Mouse (Mus musculus) lung, postnatal 36 days (tissue): ENCODE measurements around the gene C1qtnf1.
"Not testable (repeated sequence)": the region's sequence is repeated elsewhere in the genome, so short reads cannot be mapped to it uniquely, and the experiment has no call there.

Experiments used
- DNase-seq: peaks from one replicate; pipeline ENCODE4 v3.0.0; 2022; ENCODE audit warnings: mixed read lengths

Gene C1qtnf1

DNA sequence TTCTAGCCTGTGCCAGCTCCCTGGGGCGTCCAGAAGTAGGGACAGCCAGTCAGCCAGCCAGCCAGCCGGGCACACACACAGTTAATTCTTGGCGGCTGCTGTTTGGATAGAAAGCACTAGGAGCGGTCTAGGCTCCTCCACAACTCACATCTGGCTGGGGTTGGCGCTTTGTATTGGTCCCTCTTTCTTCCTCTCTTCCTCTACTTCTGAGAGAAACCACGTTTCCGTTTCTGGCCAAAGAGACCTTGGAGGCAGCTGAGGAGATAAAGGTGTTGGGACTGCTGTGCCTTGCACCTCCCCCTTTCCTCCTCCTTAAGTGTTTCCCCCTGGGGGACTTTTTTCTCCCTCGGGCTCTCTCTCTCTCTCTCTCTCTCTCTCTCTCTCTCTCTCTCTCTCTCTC lies at the start of gene C1qtnf1:
Gene C1qtnf1, plus strand, starts transcription at position 218 of the 400 bp plus-strand sequence.
- DNase-seq: no peak

GRCm38 (mm10) chr11:118378656-118379055 lies 49.3 kb upstream of the C1qtnf1 start:
- no peak for DNase-seq

GRCm38 (mm10) chr11:118379251-118380009 lies 48.6 kb upstream of the C1qtnf1 start:
- DNase-seq: peak; percentile 93

GRCm38 (mm10) chr11:118387816-118388215 lies 40.2 kb upstream of the C1qtnf1 start:
- DNase-seq: not testable (repeated sequence)

GRCm38 (mm10) chr11:118393991-118394390 lies 34.0 kb upstream of the C1qtnf1 start:
- no peak for DNase-seq

- DNase-seq: no peak
These were observed 33.5 kb upstream of the C1qtnf1 start for GRCm38 (mm10) chr11:118394538-118394937.

GRCm38 (mm10) chr11:118397806-118398530 lies 30.0 kb upstream of the C1qtnf1 start:
- DNase-seq: no peak

DNA sequence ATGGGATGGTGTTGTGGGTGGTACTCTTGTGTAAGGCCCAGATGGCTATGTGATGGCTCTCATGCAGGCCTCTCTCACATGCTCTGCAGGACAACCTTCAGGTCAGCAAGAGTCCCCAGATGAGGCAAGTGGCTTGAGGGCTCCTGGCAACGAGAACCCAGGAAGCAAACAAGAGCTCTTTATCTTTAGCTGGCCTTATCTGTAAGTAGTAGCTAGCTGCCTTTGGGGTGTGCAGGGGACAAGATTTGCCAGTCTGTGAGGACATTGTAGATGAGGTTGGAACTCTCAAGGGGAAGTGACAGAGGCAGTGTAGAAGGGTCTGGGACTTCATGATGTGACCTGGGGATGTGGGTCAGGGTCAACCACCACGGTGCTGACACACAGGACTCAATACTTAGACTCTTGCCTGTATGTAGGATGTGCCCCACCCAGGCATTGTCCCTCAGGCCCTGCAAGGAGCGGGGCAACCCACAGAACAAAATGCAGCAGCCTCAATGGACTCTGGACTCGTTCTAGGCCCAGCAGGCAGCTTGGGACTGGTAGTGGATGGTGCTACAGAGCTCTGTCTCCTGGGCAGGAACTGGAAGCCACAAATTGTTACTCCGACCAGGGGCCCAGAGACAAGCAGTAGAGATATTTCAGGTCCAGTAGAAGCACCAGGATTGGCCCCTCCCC lies 28.0 kb upstream of the C1qtnf1 start:
- peak; percentile 37 for DNase-seq

DNA sequence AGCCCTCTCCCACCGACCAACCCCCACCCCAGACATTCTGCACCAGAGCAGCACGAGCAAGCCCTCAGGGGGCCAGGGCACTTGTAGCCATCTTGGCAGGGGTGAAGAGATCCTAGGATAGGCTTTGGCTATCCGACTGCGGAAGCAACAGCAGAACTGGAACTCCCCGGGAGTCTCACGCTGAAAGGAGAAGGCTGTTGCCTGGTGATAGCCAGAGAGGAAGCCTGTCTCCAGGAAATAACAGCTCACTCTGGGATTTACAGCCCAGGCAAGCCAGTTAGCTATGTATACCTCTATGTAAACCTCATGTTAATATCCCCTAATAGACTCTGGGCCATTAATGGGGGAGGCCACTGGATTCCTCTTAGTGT lies 27.5 kb upstream of the C1qtnf1 start:
- DNase-seq: peak; percentile 60

DNA sequence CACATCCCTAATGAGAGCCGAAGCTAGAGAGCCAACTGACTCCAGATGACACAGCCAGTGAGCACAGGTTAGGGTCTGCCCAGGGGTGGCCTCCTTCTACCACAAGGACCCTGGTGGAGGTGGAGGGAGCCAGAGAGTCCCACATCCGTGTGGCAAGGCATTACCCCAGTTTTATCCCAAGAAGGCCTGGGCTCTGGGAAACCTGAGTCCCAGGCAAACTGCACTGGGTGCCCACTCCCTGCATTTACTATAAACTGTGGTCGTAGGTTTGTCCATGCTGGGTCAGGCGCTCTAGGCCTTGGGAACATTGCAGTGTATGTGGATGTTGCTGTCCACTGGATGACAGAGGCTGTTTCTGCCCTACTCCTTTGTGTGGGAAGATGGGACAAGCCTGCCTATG lies 26.8 kb upstream of the C1qtnf1 start:
- DNase-seq: no peak

- DNase-seq: peak; percentile 86
These were observed 26.2 kb upstream of the C1qtnf1 start, which contains the start of gene Lgals3bp for GRCm38 (mm10) chr11:118401760-118402280. Gene Lgals3bp, minus strand, starts transcription at chr11:118402092.

- DNase-seq: no peak
These were observed 24.8 kb upstream of the C1qtnf1 start for GRCm38 (mm10) chr11:118403183-118403582.

DNA sequence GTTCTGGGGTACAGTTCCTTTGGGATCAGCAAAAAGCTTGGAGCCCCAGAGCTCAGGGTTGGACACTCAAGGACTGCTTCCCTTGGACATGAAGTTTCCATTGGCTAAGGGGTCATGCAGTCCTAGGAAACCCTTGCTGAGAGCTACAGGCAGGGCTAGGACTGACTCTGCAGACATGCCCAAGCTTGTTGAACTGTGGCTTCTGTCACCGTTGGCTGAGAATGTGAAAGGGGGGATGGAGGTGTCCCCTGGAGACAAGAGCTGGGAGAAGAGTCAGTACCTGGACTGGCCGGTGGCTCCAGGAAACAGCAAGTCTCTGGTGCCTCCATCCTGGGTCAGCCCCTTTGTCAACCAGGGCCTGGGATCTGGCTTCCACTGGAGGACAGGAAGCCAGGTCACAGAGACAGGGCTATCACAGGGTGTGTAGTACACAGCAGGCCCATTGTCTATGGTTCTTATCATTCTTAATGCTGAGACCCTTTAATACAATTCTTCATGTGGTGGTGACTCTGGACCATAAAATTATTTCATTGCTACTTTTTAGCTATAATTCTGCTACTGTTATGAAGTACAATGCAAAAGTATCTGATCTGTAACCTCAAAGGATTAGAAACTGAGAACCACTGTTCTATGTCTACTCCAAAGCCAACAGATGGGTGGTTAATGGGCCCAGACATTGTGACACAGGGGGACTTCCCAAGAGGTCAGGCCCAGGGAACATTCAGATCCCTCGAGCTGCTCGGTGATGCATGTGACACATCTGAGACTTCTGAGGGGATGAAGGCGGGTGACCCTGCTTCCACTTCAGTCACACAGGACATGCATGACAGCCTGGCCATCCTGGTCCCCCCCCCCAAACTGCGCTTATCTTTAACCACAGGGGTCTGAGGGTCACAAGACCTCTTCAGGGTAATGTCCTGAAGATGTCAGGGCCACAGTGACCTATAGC lies 23.8 kb upstream of the C1qtnf1 start:
- no peak for DNase-seq

DNA sequence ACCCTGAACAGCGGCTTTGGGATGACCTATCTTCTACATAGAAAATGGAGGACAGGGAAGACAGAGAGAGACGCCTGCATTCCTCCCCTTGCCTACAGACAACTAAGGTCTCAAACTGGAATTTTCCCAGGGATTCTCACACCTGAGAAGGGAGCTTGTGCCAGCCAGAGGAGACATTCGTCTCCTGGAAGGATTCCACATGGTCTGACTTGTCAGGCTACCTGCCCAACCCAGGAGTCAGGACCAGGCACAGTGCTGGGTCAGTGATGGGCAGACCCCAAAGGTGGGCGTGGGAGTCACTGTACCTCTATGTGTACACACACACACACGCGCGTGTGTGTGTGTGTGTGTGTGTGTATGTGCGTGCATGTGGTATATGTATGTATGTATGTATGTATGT lies 22.7 kb upstream of the C1qtnf1 start:
- DNase-seq: no peak

DNA sequence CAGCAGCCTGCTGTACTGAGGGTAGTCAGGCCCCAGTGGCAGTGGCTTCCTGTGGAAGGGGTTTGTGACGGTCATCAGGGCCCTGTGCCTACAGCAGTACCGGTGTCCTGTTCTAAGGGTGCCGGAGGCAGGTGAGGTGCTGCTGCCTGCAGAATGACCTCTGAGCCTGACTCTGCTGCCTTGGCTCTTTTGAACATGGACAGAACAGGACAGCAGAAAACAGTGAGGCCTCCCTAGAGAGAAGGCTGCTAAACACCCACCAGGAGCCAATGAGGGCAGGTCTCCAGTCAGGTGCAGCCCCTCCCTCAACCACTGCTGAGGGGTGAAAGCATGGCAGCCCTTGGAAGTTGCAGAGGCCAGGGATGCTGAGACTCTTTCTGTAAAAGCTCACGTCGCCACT lies 21.5 kb upstream of the C1qtnf1 start:
- no peak for DNase-seq

- no peak for DNase-seq
These were observed 20.6 kb upstream of the C1qtnf1 start for GRCm38 (mm10) chr11:118407318-118407910.

DNA sequence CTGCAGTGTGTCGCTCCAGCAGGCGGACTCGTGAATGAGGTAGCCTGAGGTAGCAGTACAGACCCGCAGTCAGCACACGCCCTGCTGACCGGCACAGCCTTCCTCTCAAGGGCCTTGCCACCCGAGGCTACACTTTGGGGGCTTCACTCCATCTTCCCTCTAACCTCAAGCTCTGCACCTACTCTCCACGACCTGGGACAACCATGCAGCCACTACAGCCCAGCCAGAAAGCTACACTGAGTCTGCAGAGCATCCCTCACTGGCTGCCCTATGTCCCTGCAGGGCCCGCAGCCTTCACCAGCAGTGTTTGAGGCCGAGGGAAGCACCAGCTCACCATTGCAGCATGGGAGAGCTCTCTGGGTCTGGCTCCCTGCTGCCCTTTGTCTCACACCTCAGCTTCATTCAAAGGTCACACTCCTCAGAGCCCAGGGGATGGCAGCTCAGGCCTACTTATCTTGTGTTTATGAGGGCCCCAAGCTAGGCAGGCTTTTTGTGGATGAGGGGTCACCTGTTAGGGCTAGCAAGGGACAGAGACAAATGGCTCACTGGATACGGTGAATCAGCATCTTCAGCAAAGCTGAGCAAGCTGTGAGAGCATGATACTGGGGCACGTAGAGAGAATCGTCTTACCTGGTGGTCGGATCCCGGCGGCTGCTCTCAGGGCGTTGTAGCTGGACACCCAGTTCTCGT lies 19.8 kb upstream of the C1qtnf1 start:
- DNase-seq: no peak

GRCm38 (mm10) chr11:118409106-118410072 lies 18.6 kb upstream of the C1qtnf1 start:
- no peak for DNase-seq

DNA sequence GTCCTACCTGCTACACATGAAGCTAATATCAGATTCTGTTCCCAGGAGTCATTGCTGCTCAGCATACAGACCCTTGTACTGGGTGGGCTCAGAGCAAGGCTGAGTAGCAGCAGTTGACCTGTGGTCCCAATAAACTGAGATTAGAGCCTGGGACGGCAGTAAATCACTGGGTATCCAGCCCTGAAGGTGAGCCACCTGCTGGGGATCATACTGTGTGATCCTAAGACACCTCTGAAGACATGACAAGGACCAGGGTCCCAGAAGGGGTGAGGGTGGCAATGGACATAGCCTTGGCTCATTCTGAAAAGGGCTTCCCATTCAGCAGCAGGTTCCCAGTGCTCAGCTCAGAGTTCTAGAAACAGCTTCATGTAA lies 17.9 kb upstream of the C1qtnf1 start:
- no peak for DNase-seq

DNA sequence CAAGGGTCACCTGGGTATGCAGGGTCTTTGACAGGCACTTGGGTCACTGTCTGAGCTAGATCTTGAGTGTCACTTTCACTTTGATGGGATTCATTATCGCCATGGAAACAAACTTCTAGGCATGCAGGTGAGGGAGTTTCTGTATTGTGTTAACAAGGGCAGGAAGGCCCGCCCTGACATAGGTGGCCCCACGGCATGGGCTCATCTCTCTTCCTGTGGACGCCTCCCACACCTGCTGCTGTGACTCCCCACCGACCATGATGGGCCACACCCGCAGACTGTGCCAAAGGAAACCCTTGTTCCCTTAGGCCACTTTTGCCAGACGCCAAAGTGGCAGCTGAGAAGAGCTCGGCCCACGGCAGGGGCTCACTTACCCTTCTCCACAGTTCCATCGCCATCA lies 17.5 kb upstream of the C1qtnf1 start:
- DNase-seq: no peak
